Mouse (Mus musculus) spleen, adult 2 months (tissue): ENCODE measurements around the gene Rtl8a. TPM values are rescaled to one million over a fixed set of nuclear protein-coding genes. Genes with fewer than 3 reads are reported as not detected.
"Not testable (repeated sequence)": the region's sequence is repeated elsewhere in the genome, so short reads cannot be mapped to it uniquely, and the experiment has no call there.

ENCODE experiments used
- DNase-seq, 2 experiments: peaks; one replicate each; pipeline versions ENCODE4 v3.0.0 to v3.0.0-alpha.2; 2012 to 2021; ENCODE audit warnings: low spot score in 2 of 2, low read depth in 1 of 2
- H3K27ac ChIP-seq: fragments of 200-500 bp; 2 replicates; pipeline ENCODE4 v1.5.1; 2012; ENCODE audit warnings: low read length, inconsistent platforms; ENCODE audit not compliant: insufficient read depth
- H3K27me3 ChIP-seq: fragments of 200-500 bp; 2 replicates; pipeline ENCODE4 v1.6.1; 2012; ENCODE audit warnings: mild to moderate bottlenecking, moderate library complexity, low read length, inconsistent platforms; ENCODE audit not compliant: control insufficient read depth, insufficient read depth
- H3K36me3 ChIP-seq: fragments of 200-500 bp; 2 replicates; pipeline ENCODE4 v1.6.1; 2012; ENCODE audit warnings: mild to moderate bottlenecking, low read length, inconsistent platforms; ENCODE audit not compliant: control insufficient read depth, insufficient read depth
- H3K4me1 ChIP-seq: fragments of 200-500 bp; 2 replicates; pipeline ENCODE4 v1.6.1; 2011; ENCODE audit warnings: inconsistent platforms; ENCODE audit not compliant: control insufficient read depth, insufficient read depth, insufficient read length
- H3K4me3 ChIP-seq: fragments of 200-500 bp; 2 replicates; pipeline ENCODE4 v1.5.1; 2011; ENCODE audit warnings: mild to moderate bottlenecking, inconsistent platforms; ENCODE audit not compliant: insufficient read depth, insufficient read length; ENCODE audit errors: extremely low read depth
- CTCF ChIP-seq: fragments of 200-500 bp; IDR thresholded peaks from 2 replicates; pipeline ENCODE4 v1.5.1; 2011; ENCODE audit warnings: mild to moderate bottlenecking, inconsistent platforms; ENCODE audit not compliant: insufficient read depth, insufficient read length, insufficient replicate concordance; ENCODE audit errors: extremely low read depth
- POLR2A ChIP-seq: fragments of 200-500 bp; IDR thresholded peaks from 2 replicates; pipeline ENCODE4 v1.6.1; 2011; ENCODE audit warnings: low read depth, low read length, inconsistent platforms
- WGBS: fragments of 180-500 bp; shearing (Covaris S2); methylation state at CpG from one replicate; pipeline ENCODE4 v1.1.7; 2018; 5-methylcytosine and 5-hydroxymethylcytosine counted together
- polyA plus RNA-seq: library from polyadenylated mRNA; depleted of rRNA; stranded (reverse); fragments of >200 nt; gene quantifications from 2 replicates; pipeline ENCODE4 v1.2.3, GENCODE M21; 2012; rRNA removed

Gene Rtl8a
- 42.7 and 52.7 TPM in 2 replicates for polyA plus RNA-seq

- H3K4me3 ChIP-seq = peak within 1 kb of the TSS; percentile 38; the same call in 1 of the 2 replicates
- WGBS = 34% methylated on average over 12 of the region's 50 CpGs
- not testable (repeated sequence) for H3K27ac ChIP-seq, H3K27me3 ChIP-seq, H3K4me1 ChIP-seq, H3K36me3 ChIP-seq
- DNase-seq = peak; percentile 32 to 59
Measured at GRCm38 (mm10) chrX:53642980-53643961, at the start of gene Rtl8a. Rtl8a (minus strand) TSS chrX:53643682.

DNA sequence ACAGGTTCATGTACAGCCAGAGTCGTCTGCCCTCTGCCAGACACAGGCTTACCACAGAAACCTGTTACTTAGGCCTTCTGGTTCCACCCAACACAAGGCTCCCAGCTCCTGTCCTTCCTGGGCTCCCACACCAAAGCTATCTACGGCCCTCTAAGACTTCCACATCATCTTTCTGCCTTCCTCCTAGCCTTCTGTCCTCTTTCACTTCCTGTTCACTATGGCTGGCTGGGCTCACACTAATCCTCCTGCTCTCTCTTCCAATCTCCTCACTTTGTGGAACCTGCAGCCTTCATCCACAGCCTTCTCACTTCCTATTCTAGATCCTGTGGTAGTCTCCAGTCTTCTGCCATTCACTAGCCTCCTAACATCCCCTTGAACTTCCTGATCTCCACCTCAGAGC is 49.7 kb upstream of the Rtl8a start:
- Histone ChIP-seq H3K4me3 (no peak overlapping the region), H3K4me1 (no peaks in the 10 kb centered on the region), H3K27ac (no peak overlapping the region), H3K27me3 (no peaks in the 10 kb centered on the region), H3K36me3 (no peaks in the 10 kb centered on the region)
- TF ChIP-seq CTCF = no peak
- no peak for TF ChIP-seq POLR2A
- WGBS = 57% methylated on average over 2 of the region's 2 CpGs
- no peak for DNase-seq

- no peak for TF ChIP-seq POLR2A
- H3K27me3 ChIP-seq = no peaks in the 10 kb centered on the region
- H3K27ac ChIP-seq = no peak overlapping the region
- WGBS = 57% methylated on average over 2 of the region's 2 CpGs
- no peaks in the 10 kb centered on the region for H3K36me3 ChIP-seq
- no peak for DNase-seq
- no peak overlapping the region for H3K4me3 ChIP-seq
- H3K4me1 ChIP-seq = no peaks in the 10 kb centered on the region
Measured at GRCm38 (mm10) chrX:53692065-53692464, 48.6 kb upstream of the Rtl8a start.

- not testable (repeated sequence) for H3K4me1 ChIP-seq, H3K27ac ChIP-seq, H3K4me3 ChIP-seq, DNase-seq, H3K27me3 ChIP-seq, H3K36me3 ChIP-seq
- 73% methylated on average over 2 of the region's 4 CpGs for WGBS
Measured at GRCm38 (mm10) chrX:53684676-53685075, 41.2 kb upstream of the Rtl8a start.

DNA sequence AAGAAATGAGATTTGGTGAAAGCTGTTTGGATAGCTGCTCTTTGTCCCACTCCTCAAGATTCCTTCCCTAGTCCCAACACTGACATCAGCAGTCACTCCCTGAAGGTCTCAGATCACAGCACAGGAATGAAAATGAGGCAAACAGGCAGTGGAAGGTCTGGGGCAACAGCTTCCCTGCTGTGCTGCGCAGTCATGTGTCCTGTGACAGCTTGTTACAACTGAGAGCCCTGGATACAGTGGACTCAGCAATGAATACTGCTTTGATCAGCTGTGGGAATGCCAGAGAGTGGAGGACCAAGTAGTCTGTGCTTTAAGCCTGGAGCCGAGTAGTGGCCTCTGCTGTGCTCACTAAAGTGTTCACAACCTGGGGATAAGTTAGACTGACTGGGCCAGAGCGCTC is 39.2 kb upstream of the Rtl8a start:
- not testable (repeated sequence) for H3K36me3 ChIP-seq
- WGBS = 69% methylated on average over 3 of the region's 3 CpGs

GRCm38 (mm10) chrX:53676943-53677342 is 33.5 kb upstream of the Rtl8a start:
- H3K27ac ChIP-seq, H3K27me3 ChIP-seq, H3K4me3 ChIP-seq, H3K4me1 ChIP-seq, H3K36me3 ChIP-seq: not testable (repeated sequence)
- 17% methylated on average over 2 of the region's 2 CpGs for WGBS
- peak in 1 of 2 experiments; percentile 53 for DNase-seq

More for the DNA sequence above, 39.2 kb upstream of the Rtl8a start:
- not testable (repeated sequence) for H3K4me3 ChIP-seq, H3K27me3 ChIP-seq, H3K4me1 ChIP-seq, H3K27ac ChIP-seq, DNase-seq

DNA sequence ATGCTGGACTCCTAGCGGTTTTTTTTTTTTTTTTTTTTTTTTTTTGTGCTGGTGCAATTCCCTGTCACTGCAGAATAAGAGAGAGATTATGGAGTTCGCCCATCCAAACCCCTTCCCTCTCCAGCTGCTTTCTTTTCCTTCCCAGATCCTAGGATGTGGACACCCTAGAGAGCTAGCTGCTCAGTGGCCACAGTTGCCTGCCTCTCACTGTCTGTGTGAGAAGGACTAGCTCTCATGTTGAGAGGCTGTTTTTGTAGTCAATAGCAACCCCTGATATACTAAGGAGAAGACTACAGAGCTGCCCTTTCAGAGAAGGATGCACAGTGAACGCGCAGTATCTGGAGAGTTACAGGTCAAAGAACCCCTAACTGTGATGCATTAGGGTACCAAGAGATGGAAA is 27.2 kb upstream of the Rtl8a start:
- H3K4me3 ChIP-seq = peak overlapping the region; percentile 48
- H3K27me3 ChIP-seq, H3K27ac ChIP-seq, DNase-seq, H3K4me1 ChIP-seq, H3K36me3 ChIP-seq: not testable (repeated sequence)
- WGBS = 38% methylated on average over 4 of the region's 4 CpGs

DNA sequence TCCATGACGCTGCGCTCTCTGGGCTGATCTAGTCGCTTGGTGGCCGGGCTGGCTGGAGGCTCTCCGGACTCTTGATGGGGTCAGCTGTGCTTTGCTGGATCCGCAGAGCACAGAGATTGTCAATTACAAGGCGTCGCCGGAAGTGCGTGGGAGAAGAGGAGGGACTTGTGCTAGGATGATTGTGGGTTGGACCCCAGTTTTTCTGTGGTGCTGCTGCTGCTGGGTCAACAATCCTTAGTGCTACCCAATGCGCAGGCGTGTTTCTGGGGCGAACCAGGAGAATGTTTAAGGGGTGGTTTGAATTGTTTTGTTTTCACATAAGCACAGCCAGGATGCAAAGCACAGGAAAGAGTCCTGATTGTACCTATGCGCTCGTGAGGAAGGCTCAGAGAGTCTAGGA is 26.8 kb upstream of the Rtl8a start, which contains the start of gene Rtl8b:
TSS of gene Rtl8b (minus strand) at position 115 of the 400 bp plus-strand sequence.
- peak within 1 kb of the TSS; percentile 48 for H3K4me3 ChIP-seq
- H3K27ac ChIP-seq = no peak within 1 kb of the TSS
- peak; percentile 54 to 59 for DNase-seq
- TF ChIP-seq POLR2A = no peak
- TF ChIP-seq CTCF = no peak
- no peaks in the 10 kb centered on the region for H3K36me3 ChIP-seq
- H3K4me1 ChIP-seq = no peaks in the 10 kb centered on the region
- WGBS = 23% methylated on average over 14 of the region's 15 CpGs
- H3K27me3 ChIP-seq = no peaks in the 10 kb centered on the region

DNA sequence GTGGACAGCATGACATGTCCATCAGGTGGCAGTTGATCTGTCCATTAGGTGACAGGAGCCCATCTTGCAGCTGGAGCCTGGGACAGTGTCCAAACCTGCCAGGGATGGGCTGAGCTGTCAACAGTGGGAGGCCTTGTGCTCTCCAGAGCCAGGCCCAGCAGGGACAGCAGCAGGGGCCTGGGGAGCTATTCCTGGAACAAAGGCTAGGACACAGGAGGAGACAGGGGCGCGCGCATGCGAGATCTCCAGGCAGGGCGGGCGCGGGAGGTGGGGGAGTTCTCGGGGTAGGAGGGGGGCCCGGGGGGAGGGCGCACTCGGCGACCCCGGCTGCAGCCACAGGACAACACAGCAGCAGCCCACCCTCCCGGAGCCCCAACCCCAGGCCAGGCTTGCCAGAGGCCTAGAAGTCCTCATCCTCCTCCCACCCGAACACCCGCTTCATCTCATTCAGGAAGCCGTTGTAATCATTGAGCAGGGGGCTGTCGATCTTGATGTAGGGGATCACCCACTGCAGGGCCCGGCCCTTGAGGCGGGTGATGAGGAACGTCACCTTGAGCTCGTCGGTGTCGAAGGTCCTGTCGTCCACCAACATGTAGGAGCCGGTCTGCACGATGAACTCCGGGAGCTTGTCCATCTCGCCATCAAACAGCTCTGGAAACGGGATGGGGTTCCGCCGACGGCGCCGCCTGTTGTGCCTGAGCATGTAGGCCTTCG is 26.2 kb upstream of the Rtl8a start:
- H3K4me1 ChIP-seq, H3K27me3 ChIP-seq, H3K27ac ChIP-seq, H3K36me3 ChIP-seq, H3K4me3 ChIP-seq, DNase-seq: not testable (repeated sequence)
- WGBS = no CpG with 5 or more reads among the region's 36 CpGs

GRCm38 (mm10) chrX:53652917-53653316 is 9.4 kb upstream of the Rtl8a start:
- H3K36me3 ChIP-seq, DNase-seq, H3K27ac ChIP-seq, H3K27me3 ChIP-seq, H3K4me3 ChIP-seq, H3K4me1 ChIP-seq: not testable (repeated sequence)
- WGBS = 59% methylated on average over 4 of the region's 4 CpGs
